Mouse (Mus musculus) liver, adult 2 months (tissue): ENCODE results near the gene Rhot2.

Experiments
- CTCF ChIP-seq: fragments of 200-500 bp; IDR thresholded peaks from 2 replicates; pipeline ENCODE4 v1.5.1; 2011; ENCODE audit warnings: low read depth, low read length, control low read depth
- POLR2A ChIP-seq: fragments of 200-500 bp; IDR thresholded peaks from 2 replicates; pipeline ENCODE4 v1.6.1; 2011; ENCODE audit warnings: low read length, control low read depth; ENCODE audit not compliant: insufficient read depth; ENCODE audit errors: extremely low read depth

DNA sequence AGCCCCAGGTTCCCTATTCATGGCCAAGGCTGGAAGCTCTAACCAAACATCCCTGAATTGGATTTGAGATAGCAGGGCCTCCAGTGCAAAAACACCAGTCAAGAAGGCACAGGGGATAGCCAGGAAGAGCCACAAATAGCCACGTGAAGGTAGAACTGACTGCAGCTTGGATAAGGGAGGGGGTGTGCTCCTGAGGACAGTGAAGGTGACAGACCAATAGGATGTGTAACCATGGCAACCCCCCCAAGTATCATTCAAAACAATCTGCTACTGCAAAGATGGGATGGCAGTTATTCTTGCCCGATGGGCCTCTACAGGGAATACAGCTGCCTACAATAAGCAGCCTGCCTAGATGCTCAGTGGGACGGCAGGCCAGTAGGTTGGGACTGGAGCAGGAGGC is 7.1 kb downstream of the Rhot2 start:
- TF ChIP-seq CTCF (no peak), POLR2A (no peak)
